In genomic region chr3:152145186-152145585, GRCm38 (mm10) we compare ENCODE assay signal across 9 mouse cellular contexts. TPM values are rescaled to one million over a fixed set of nuclear protein-coding genes. Genes with fewer than 3 reads are reported as not detected.
DNase-seq lines count a peak whose midpoint lies in the region; ATAC-seq lines count a peak whose summit lies in the region.
"Had no signal": no experiment of that assay in that cellular context is flagged by ENCODE, and none has a peak within 500 bp of the region (broad histone marks: within the 10 kb centered on the region; RNA-seq: fewer than 3 reads in every experiment).

No protein-coding gene starts in this region.

- no peaks in the 10 kb centered on the region for H3K36me3 ChIP-seq in hindbrain, embryonic 14.5 days (replicated peaks; ENCODE audit: control insufficient read depth, insufficient read depth)
- no peaks in the 10 kb centered on the region for H3K36me3 ChIP-seq in hindbrain, embryonic 10.5 days
- H3K36me3 ChIP-seq: G1E had no signal

- whole genome bisulfite sequencing in hindbrain, embryonic 14.5 days: 80% methylated on average over 2 of the region's 2 CpGs
- whole genome bisulfite sequencing in hindbrain, embryonic 10.5 days: 79% methylated on average over 2 of the region's 2 CpGs

- ATAC-seq in hindbrain, embryonic 14.5 days (ENCODE audit: low FRiP score): peak; percentile 48
- ATAC-seq in granulocyte monocyte progenitor cell, adult 5-6 weeks (replicated peaks; ENCODE audit: poor library complexity, severe bottlenecking): no peak

- no peak overlapping the region for H3K4me2 ChIP-seq in hindbrain, embryonic 14.5 days (replicated peaks)

- no peaks in the 10 kb centered on the region for H3K4me1 ChIP-seq in hindbrain, embryonic 14.5 days (replicated peaks; ENCODE audit: control insufficient read depth, insufficient read depth, low read length)
- peaks cover 5% of the 10 kb centered on the region for H3K4me1 ChIP-seq in hindbrain, embryonic 10.5 days (replicated peaks)

- H3K9ac ChIP-seq in hindbrain, embryonic 14.5 days: no peak overlapping the region

- no peak overlapping the region for H3K27ac ChIP-seq in hindbrain, embryonic 14.5 days
- no peak overlapping the region for H3K27ac ChIP-seq in hindbrain, embryonic 10.5 days

- no peak for DNase-seq in hindbrain, embryonic 14.5 days (ENCODE audit: low spot score)
- DNase-seq in hindbrain, embryonic 10.5 days (ENCODE audit: low spot score): no peak
- DNase-seq in NIH3T3 (ENCODE audit: low read depth): peak; percentile 59
- peak; percentile 12 to 36 for DNase-seq in cerebellum, postnatal 36 days
- DNase-seq in heart, postnatal 4 days: peak; percentile 76
- DNase-seq in lung, postnatal 10 days: peak; percentile 81
- no peak for DNase-seq in ovary, adult 18-20 months (ENCODE audit: low spot score)

- H3K9me3 ChIP-seq in hindbrain, embryonic 14.5 days (ENCODE audit: control insufficient read depth, low read length): no peaks in the 10 kb centered on the region
- no peaks in the 10 kb centered on the region for H3K9me3 ChIP-seq in hindbrain, embryonic 10.5 days
- H3K9me3 ChIP-seq: G1E had no signal

- no peak overlapping the region for H3K4me3 ChIP-seq in hindbrain, embryonic 14.5 days (replicated peaks; ENCODE audit: low read length)
- H3K4me3 ChIP-seq in hindbrain, embryonic 10.5 days: no peak overlapping the region

- no peaks in the 10 kb centered on the region for H3K27me3 ChIP-seq in hindbrain, embryonic 14.5 days (ENCODE audit: control insufficient read depth, insufficient read depth, low read length)
- no peaks in the 10 kb centered on the region for H3K27me3 ChIP-seq in hindbrain, embryonic 10.5 days (ENCODE audit: insufficient read depth, poor library complexity, severe bottlenecking)

RNA-seq across cellular contexts. Expression of gene Gipc2, which starts 20.8 kb away (rescaled TPM):
- polyA plus RNA-seq in hindbrain, embryonic 14.5 days (2014; fragmentation: Nextera tagmentation; extraction: Ambion mirVana): 9.2 and 11.7 TPM in 2 replicates
- polyA plus RNA-seq in hindbrain, embryonic 10.5 days (2016; fragmentation: Nextera tagmentation; extraction: Ambion mirVana): 2.6 and 2.9 TPM in 2 replicates
- total RNA-seq in heart, postnatal 4 days (2021): 1 to 10 TPM; 3.5 to 4.6 TPM
- total RNA-seq in granulocyte monocyte progenitor cell, adult 5-6 weeks (2014; fragmentation: Nextera tagmentation): not detected in 2 replicates
- total RNA-seq in granulocyte monocyte progenitor cell, adult 5-6 weeks (2017): not detected in 2 replicates
- polyA plus RNA-seq: G1E had no signal

Comparison
In these comparisons a context has a peak if more than half of its experiments do, and no peak if none do; other contexts are left out.
1. DNase-seq: peak in NIH3T3 (single experiment), cerebellum, postnatal 36 days (2 of 2), heart, postnatal 4 days (single experiment) and lung, postnatal 10 days (single experiment); none in hindbrain, embryonic 14.5 days (single experiment), hindbrain, embryonic 10.5 days (single experiment) and ovary, adult 18-20 months (single experiment).
2. RNA of gene Gipc2, which starts 20.8 kb away (total RNA-seq): 3.5 to 4.6 TPM in heart, postnatal 4 days; not detected in granulocyte monocyte progenitor cell, adult 5-6 weeks; every median in the first group is over 4 times any median in the second.